Mouse (Mus musculus) liver, adult 2 months (tissue): ENCODE results near the gene Tbx21. TPM values are rescaled to one million over a fixed set of nuclear protein-coding genes. Genes with fewer than 3 reads are reported as not detected.

ENCODE experiments used
- DNase-seq: peaks from one replicate; pipeline ENCODE4 v3.0.0-alpha.2; 2011; ENCODE audit warnings: low read depth, low spot score; ENCODE audit errors: extremely low read depth
- H3K27ac ChIP-seq: fragments of 200-500 bp; replicated peaks from 2 replicates; pipeline ENCODE4 v1.5.1; 2012; ENCODE audit warnings: low read depth, mild to moderate bottlenecking, control low read depth, inconsistent platforms, low read length; ENCODE audit not compliant: insufficient read depth
- H3K27me3 ChIP-seq: fragments of 200-500 bp; 2 replicates; pipeline ENCODE4 v1.6.1; 2012; ENCODE audit warnings: mild to moderate bottlenecking, moderate library complexity, low read length, inconsistent platforms; ENCODE audit not compliant: control insufficient read depth, insufficient read depth
- H3K36me3 ChIP-seq: fragments of 200-500 bp; 2 replicates; pipeline ENCODE4 v1.6.1; 2012; ENCODE audit warnings: low read length, inconsistent platforms; ENCODE audit not compliant: control insufficient read depth, insufficient read depth
- H3K4me1 ChIP-seq: fragments of 200-500 bp; 2 replicates; pipeline ENCODE4 v1.6.1; 2011; ENCODE audit warnings: low read length; ENCODE audit not compliant: control insufficient read depth, insufficient read depth
- H3K4me3 ChIP-seq: fragments of 200-500 bp; 2 replicates; pipeline ENCODE4 v1.5.1; 2011; ENCODE audit warnings: low read depth, mild to moderate bottlenecking, control low read depth, low read length, moderate library complexity; ENCODE audit not compliant: insufficient read depth
- H3K79me2 ChIP-seq: fragments of 200-500 bp; 2 replicates; pipeline ENCODE4 v1.6.1; 2012; ENCODE audit warnings: inconsistent platforms, mild to moderate bottlenecking, low read length, moderate library complexity; ENCODE audit not compliant: control insufficient read depth, insufficient read depth
- H3K9ac ChIP-seq: fragments of 200-500 bp; 2 replicates; pipeline ENCODE4 v1.6.1; 2012; ENCODE audit warnings: low read depth, mild to moderate bottlenecking, control low read depth, inconsistent platforms, low read length
- CTCF ChIP-seq: fragments of 200-500 bp; IDR thresholded peaks from 2 replicates; pipeline ENCODE4 v1.5.1; 2011; ENCODE audit warnings: low read depth, low read length, control low read depth
- POLR2A ChIP-seq: fragments of 200-500 bp; IDR thresholded peaks from 2 replicates; pipeline ENCODE4 v1.6.1; 2011; ENCODE audit warnings: low read length, control low read depth; ENCODE audit not compliant: insufficient read depth; ENCODE audit errors: extremely low read depth
- WGBS: fragments of 180-500 bp; shearing (Covaris S2); methylation state at CpG from one replicate; pipeline ENCODE4 v1.1.7; 2018; 5-methylcytosine and 5-hydroxymethylcytosine counted together
- polyA plus RNA-seq: library from polyadenylated mRNA; depleted of rRNA; stranded (reverse); fragments of >200 nt; gene quantifications from 2 replicates; pipeline ENCODE4 v1.2.3, GENCODE M21; 2012
- total RNA-seq: library from RNA; depleted of rRNA; stranded (reverse); fragments of >200 nt; gene quantifications from 2 replicates; pipeline ENCODE4 v1.2.3, GENCODE M21; 2014

The Tbx21 gene
- total and polyA plus RNA-seq, 2 experiments = 0.09 to 0.38 TPM

GRCm38 (mm10) chr11:97104091-97104483 lies 11.0 kb downstream of the Tbx21 start:
- Histone ChIP-seq H3K36me3 (no peaks in the 10 kb centered on the region), H3K4me3 (no peak overlapping the region), H3K79me2 (no peaks in the 10 kb centered on the region), H3K9ac (no peak overlapping the region), H3K27ac (no peak overlapping the region), H3K27me3 (no peaks in the 10 kb centered on the region), H3K4me1 (no peaks in the 10 kb centered on the region)
- TF ChIP-seq CTCF (no peak), POLR2A (no peak)
- DNase-seq = no peak
- 94% methylated on average over 9 of the region's 9 CpGs for WGBS

DNA sequence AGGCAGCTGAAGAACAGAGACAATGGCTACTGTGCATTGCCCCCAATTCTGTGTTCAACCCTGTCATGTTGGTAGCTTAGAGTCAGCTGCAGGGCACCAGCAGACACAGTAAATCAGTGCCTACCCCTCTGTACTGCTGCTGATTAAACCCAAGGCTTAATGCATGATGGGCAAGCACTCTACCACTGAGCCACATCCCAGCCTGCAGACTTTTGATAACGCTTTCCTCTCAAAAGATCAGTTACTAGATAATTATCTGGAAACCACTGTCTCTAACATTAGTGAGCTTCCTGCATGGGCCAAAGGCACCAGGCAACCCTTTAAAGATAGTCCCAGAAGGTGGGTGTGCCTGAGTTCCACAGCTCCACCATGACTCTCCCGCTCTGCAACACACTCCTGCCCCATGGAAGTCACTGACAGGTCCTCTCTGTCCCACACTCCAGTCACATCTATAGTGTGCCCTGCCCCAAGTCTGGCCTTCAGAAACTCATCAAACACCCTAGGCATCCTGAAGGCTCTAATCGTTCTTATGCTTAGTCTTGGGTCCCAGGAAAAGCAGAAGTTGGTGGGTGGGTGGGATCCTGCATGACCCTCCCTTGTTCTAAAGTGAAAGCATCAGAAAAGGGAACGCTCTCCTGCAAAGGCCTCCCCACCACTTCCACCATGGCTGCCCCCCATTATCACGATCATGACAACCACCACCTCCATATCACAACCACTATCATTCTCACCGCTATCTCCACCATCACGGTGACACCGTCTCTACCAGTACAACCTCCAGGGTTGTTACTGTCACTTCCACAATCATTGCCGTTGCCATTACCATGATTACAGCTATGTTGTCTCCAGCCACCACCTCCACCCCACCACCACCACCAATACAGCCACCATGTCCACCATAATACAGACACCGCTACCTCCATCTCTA lies 11.7 kb downstream of the Tbx21 start:
- WGBS = 89% methylated on average over 10 of the region's 10 CpGs

GRCm38 (mm10) chr11:97101722-97102121 lies 13.4 kb downstream of the Tbx21 start:
- peaks cover 3% of the 10 kb centered on the region; the same call in 1 of the 2 replicates for H3K27me3 ChIP-seq
- H3K4me1 ChIP-seq = no peaks in the 10 kb centered on the region
- H3K27ac ChIP-seq = no peak overlapping the region
- H3K4me3 ChIP-seq = no peak overlapping the region
- WGBS = 19% methylated on average over 9 of the region's 9 CpGs
- no peaks in the 10 kb centered on the region for H3K79me2 ChIP-seq
- H3K36me3 ChIP-seq = no peaks in the 10 kb centered on the region
- H3K9ac ChIP-seq = no peak overlapping the region
- peak; percentile 25 for DNase-seq
- TF ChIP-seq CTCF (peak; percentile 88), POLR2A (no peak)

More for the DNA sequence above, 11.7 kb downstream of the Tbx21 start:
- Histone ChIP-seq H3K9ac (no peak overlapping the region), H3K79me2 (no peaks in the 10 kb centered on the region), H3K27ac (no peak overlapping the region), H3K36me3 (no peaks in the 10 kb centered on the region), H3K4me3 (no peak overlapping the region), H3K4me1 (no peaks in the 10 kb centered on the region), H3K27me3 (no peaks in the 10 kb centered on the region)
- DNase-seq = no peak
- no peak for TF ChIP-seq CTCF

GRCm38 (mm10) chr11:97098791-97099190 lies 16.3 kb downstream of the Tbx21 start:
- H3K4me3 ChIP-seq = no peak overlapping the region; the same call in 1 of the 2 replicates
- H3K79me2 ChIP-seq = no peaks in the 10 kb centered on the region
- peak; percentile 9 for DNase-seq
- no peak overlapping the region for H3K9ac ChIP-seq
- no peak overlapping the region for H3K27ac ChIP-seq
- peaks cover 3% of the 10 kb centered on the region; the same call in 1 of the 2 replicates for H3K27me3 ChIP-seq
- WGBS = 15% methylated on average over 18 of the region's 18 CpGs
- H3K4me1 ChIP-seq = no peaks in the 10 kb centered on the region
- H3K36me3 ChIP-seq = no peaks in the 10 kb centered on the region
- TF ChIP-seq CTCF = no peak
- TF ChIP-seq POLR2A = no peak

DNA sequence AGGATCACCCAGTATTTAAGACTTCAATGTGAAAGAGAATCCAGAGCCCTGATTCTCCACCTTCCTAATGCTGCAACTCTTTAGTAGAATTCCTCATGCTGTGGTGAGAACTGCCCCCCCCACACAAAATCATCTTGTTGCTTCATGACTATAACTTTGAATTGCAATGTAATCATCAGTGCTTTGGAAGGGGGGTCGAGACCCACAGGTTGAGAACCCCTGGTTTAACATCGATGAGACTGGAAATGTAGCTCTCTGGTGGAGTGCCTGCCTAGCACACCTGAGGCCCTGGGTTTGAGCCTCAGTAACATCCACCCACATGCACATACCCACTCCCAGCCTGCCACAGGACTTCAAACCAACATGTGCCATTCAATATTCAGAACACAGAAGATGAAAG lies 20.5 kb downstream of the Tbx21 start:
- WGBS = 55% methylated on average over 2 of the region's 2 CpGs
- peaks cover 6% of the 10 kb centered on the region; the same call in 1 of the 2 replicates for H3K27me3 ChIP-seq

GRCm38 (mm10) chr11:97086365-97086764 lies 28.8 kb downstream of the Tbx21 start:
- no peak for DNase-seq
- Histone ChIP-seq H3K9ac (no peak overlapping the region), H3K27ac (no peak overlapping the region), H3K27me3 (peaks cover 2% of the 10 kb centered on the region; the same call in 1 of the 2 replicates), H3K36me3 (no peaks in the 10 kb centered on the region), H3K4me3 (no peak overlapping the region), H3K79me2 (no peaks in the 10 kb centered on the region), H3K4me1 (no peaks in the 10 kb centered on the region)
- WGBS = 66% methylated on average over 6 of the region's 6 CpGs
- no peak for TF ChIP-seq CTCF
- TF ChIP-seq POLR2A = no peak

More for the DNA sequence above, 20.5 kb downstream of the Tbx21 start:
- Histone ChIP-seq H3K27ac (no peak overlapping the region), H3K9ac (no peak overlapping the region), H3K4me3 (no peak overlapping the region), H3K79me2 (no peaks in the 10 kb centered on the region), H3K36me3 (no peaks in the 10 kb centered on the region), H3K4me1 (no peaks in the 10 kb centered on the region)
- no peak for DNase-seq
- no peak for TF ChIP-seq POLR2A
- TF ChIP-seq CTCF = no peak
